Mouse (Mus musculus) heart, postnatal 36 days (tissue): Measurements from ENCODE around the gene Ndufs2. TPM values are rescaled to one million over a fixed set of nuclear protein-coding genes. Genes with fewer than 3 reads are reported as not detected.
"Not testable (repeated sequence)": the region's sequence is repeated elsewhere in the genome, so short reads cannot be mapped to it uniquely, and the experiment has no call there.

Experiments
- DNase-seq, 2 experiments: peaks; one replicate each; pipeline ENCODE4 v3.0.0; 2021 to 2022
- intact Hi-C: fragments of 180-260 bp; cut with DNase I; formaldehyde crosslinking; loops from one replicate; pipeline ENCODE4 v1.15.1; 2025
- total RNA-seq, 2 experiments: library from RNA; stranded (reverse); gene quantifications; 2 replicates each; pipeline ENCODE4 v1.2.3; 2021

The Ndufs2 gene
- total RNA-seq, 2 experiments from 2014 or later: 1,421 to 1,530 TPM

GRCm38 (mm10) chr1:171258921-171259320 is 7.7 kb upstream of the Ndufs2 start:
- no peak for DNase-seq
- intact Hi-C loops: no loop called here

DNA sequence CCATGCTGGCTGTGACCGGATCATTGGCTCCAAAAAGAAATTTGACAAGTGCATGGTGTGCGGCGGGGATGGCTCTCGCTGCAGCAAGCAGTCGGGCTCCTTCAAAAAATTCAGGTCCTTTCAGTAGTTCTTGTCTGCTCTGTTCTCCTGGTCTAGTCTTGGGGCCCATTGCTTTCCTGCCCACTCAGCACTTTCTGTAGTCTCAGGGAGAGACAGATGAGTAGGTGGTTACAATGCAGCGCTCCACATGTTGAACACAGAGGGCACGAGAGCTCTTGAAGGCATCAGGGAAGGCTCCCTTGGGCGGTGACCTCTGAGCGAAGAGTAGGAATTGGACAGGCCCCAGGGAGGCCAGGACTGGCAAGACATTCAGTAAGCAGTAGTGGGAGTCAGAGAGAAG is 6.6 kb upstream of the Ndufs2 start:
- no peak for DNase-seq
- intact Hi-C loops: loop anchor here (2.0 kb wide), 2 partner anchors 35 to 147 kb away; partner anchors contain the start of gene Tomm40l

DNA sequence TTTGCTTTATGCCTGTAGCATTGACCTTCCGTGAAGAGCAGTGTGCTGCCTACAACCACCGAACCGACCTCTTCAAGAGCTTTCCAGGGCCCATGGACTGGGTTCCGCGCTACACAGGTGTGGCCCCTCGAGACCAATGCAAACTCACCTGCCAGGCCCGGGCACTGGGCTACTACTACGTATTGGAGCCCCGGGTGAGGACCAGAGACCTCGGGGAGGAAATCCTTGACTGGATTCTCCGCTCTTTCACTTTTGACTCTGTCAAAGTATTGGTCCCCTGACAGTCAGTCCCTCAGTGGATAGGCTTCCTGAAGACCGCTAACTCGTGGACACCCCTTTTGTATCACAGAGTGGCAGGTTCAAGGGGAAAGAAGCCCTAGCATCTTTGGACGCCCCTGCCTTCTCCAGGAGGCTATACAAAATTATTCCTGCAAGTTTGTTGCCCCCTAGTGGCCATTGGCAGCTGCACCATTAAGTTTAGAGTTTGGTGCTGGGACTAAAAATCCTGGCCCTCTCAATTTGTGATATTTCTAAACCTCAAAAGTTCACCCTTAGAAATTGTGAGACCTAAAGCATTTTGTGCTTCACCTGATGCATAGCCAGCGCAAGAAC is 5.9 kb upstream of the Ndufs2 start:
- DNase-seq: peak; percentile 67 to 68
- intact Hi-C loops: loop anchor here (2.0 kb wide), 2 partner anchors 34 to 146 kb away; partner anchors contain the start of gene Tomm40l

DNA sequence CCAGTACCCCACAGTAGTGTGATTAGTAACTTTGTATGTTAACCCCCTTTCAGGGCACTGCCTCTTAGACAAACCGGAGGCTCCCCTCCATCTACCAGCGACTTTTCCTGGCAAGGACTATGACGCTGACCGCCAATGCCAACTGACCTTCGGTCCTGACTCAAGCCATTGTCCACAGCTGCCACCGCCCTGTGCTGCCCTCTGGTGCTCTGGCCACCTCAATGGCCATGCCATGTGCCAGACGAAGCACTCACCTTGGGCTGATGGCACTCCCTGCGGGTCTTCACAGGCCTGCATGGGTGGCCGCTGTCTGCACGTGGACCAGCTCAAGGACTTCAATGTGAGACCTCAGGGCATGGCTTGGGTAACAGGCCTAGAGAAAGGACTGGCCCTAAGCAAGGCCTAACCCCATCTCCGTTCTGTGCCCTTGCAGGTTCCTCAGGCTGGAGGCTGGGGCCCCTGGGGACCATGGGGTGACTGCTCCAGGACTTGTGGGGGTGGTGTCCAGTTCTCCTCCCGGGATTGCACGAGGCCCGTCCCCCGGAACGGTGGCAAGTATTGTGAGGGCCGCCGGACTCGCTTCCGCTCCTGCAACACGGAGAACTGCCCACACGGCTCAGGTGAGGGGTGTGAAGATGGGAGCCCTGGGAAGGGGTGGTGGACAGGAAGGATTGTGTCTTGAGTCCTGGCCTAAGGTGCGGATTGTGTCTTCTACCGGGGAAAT is 5.1 kb upstream of the Ndufs2 start:
- intact Hi-C loops: loop anchor here (2.0 kb wide), 2 partner anchors 33 to 145 kb away; partner anchors contain the start of gene Tomm40l
- DNase-seq: no peak

- intact Hi-C loops: no loop called here
- no peak for DNase-seq
These were observed 1.2 kb upstream of the Ndufs2 start for GRCm38 (mm10) chr1:171252415-171252814.

- DNase-seq: no peak
- intact Hi-C loops: no loop called here
These were observed 571 bp upstream of the Ndufs2 start for GRCm38 (mm10) chr1:171251594-171252324.

- DNase-seq: peak; percentile 55 to 62
- intact Hi-C loops: loop anchor here (5.0 kb wide), 1 partner anchor 82 kb away; no protein-coding TSS in a partner anchor
These were observed 1.1 kb downstream of the Ndufs2 start, which contains the start of gene Adamts4 for GRCm38 (mm10) chr1:171249913-171250600. TSS of gene Adamts4 (plus strand) at chr1:171250421.

DNA sequence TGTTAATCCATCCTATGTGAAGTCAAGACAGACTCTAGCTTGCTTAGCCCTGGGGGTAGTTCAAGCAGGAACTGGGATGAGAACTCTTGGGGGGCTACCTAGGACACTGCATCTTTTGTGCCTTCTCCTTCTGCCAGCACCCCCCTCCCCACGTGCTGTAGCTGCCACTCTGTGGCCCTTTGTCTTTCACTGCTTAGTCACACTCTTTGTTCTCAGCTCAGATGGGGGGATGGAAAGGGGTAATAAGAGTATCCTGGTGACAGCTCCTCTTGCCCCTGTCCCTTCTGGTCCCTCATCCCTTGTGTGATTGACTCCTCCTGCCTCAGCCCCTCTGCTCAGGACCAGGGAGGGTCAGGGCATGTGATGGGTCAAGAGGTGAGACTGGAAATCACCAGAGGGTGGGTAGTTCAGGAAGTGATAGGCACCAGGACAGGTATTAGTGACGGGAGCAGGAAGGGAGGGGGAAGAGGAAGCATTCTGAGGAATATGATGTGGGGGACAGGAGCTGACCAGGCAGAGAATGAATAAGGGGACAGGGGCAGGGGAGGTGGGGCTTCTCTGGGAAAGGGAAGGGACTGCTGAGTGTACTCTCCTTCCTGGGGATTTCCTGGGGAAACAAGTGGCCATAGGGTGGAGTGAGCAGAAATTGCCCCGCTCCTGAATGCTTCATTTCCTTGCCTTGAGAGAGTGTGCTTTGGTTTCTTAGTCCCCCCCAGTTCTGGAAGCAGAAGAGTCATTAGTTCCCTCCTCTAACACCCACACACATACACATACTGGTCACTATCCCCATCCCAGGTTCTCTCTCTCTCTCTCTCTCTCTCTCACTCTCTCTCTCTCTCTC is 2.6 kb downstream of the Ndufs2 start:
- no peak for DNase-seq
- intact Hi-C loops: loop anchor here (5.0 kb wide), 1 partner anchor 84 kb away; no protein-coding TSS in a partner anchor

DNA sequence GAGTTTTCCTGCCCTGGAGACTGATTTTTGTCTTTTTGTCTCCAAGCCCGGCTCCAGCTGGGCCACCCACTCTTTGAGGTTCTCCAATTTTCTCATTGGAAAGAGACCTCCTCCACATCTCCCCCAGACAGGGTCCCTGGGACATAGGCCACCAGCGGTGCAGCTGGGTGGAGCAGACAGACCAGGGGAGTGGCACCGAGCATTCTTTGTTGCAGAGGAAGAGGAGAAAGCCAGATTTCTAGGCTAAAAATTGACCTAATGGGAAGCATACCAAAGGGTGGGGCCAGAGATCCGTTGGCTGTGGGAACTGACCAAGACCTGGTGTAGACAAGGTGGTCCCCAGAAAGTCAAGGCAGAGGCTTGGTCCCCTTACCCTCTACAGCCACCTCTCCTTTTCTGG is 3.3 kb downstream of the Ndufs2 start:
- DNase-seq: no peak
- intact Hi-C loops: loop anchor here (2.0 to 5.0 kb wide), 3 partner anchors 23 to 84 kb away; partner anchors contain the start of genes B4galt3 and Tomm40l

- intact Hi-C loops: loop anchor here (2.0 to 5.0 kb wide), 3 partner anchors 23 to 85 kb away; partner anchors contain the start of genes B4galt3 and Tomm40l
- DNase-seq: no peak
These were observed 3.7 kb downstream of the Ndufs2 start for GRCm38 (mm10) chr1:171247453-171247841.

DNA sequence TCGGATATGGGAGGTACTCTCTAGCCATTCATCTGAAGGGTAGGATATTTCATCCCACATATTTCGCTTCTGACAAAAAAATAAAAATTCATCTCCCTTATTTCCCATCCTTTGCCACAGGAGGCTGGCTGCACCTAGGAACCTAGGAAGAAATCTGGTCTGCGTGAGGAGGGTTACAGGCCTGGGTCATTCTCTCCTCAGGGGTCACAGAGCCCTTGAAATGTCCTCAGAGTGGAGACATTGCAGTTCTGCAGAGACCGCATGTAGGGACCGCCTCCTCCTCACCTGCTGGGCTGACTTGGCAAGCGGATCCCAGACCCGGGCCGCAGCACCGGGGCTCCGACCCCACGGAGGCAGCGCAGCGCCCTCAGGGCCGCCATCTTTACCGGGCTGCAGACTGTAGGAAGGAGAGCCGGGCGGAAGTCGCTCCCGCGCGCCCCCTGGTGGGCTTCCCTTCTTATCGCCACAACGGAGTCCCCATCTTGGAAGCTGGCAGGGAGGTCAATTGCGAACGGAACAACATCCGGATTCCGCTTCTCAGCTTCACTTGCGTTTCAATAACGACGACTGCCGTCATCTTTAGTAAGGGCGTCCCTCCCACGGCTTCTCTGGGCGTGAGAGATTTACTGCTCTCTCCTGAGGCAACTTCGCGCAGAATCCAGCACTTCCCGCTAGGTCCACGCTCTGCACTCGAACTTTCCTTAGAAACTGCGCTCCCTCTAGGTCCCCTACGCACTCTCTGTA is 4.3 kb downstream of the Ndufs2 start:
- DNase-seq: peak; percentile 96 to 97
- intact Hi-C loops: loop anchor here (2.0 to 5.0 kb wide), 3 partner anchors 24 to 85 kb away; partner anchors contain the start of genes B4galt3 and Tomm40l

DNA sequence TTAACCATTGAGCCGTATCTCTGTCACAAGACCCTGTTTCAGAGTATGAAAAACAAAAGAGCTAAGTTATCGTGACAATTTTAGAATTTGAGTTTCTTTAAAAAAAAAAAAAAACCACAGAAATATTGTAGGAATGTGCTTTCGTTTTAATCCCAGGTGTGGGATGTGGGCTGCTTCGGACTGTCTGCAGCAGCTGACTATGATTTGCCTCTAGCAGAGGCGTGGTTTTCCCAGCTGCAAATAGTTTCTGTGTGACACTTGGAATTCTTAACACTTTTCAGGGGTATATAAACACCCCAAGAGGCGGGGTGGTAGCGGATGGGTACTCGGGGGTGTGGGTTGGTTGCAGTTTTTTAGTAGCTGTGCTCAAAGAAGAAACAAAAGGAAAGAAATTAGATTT is 5.8 kb downstream of the Ndufs2 start:
- DNase-seq: no peak
- intact Hi-C loops: loop anchor here (5.0 kb wide), 1 partner anchor 87 kb away; no protein-coding TSS in a partner anchor

DNA sequence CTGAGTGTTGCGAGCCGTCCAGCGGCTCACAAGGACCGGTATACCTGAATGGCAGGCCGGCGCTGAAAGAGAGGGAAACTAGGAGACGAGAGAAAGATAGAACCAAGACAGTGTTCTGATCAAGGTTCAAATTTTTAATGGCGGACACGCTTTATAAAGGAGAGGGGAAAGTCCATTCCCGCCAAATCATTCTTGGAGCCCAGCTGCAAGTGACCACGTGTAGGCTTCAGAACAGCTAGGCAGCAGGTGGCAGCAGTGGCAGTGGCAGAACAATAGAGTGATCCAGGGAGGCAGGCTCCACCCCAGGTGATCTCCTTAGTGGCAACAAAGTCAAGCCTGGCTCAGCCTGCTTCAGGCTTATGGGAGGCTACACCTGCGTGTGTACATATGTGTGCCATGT is 9.2 kb downstream of the Ndufs2 start:
- DNase-seq, intact Hi-C loops: not testable (repeated sequence)

- intact Hi-C loops: no loop called here
These were observed 10.3 kb downstream of the Ndufs2 start for GRCm38 (mm10) chr1:171240911-171241310.

GRCm38 (mm10) chr1:171239992-171240744 is 11.0 kb downstream of the Ndufs2 start:
- intact Hi-C loops: no loop called here
- DNase-seq: peak; percentile 52 to 56

More at GRCm38 (mm10) chr1:171240911-171241310, 10.3 kb downstream of the Ndufs2 start:
- DNase-seq: no peak

- DNase-seq: peak; percentile 58 to 63
- intact Hi-C loops: no loop called here
These were observed 12.7 kb downstream of the Ndufs2 start for GRCm38 (mm10) chr1:171238463-171238862.

DNA sequence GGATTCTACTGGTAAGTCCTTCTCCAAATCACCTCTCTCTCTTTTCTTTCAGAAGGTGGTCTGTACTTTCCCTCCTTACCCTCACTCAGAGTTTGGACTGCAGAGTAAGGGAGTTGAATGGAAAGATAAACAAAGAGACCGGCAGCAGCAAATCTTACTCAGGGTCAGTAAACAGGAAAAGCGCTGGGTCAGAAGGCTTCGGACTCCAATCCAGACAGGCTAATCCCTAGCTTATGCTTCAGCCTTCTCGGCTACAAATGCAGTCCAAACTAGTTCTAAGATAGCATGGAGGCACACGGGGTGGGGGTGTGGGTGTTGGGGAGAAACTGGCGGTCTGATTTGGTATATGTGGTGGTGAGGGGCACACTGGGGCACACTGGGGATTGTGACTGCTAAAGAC is 13.8 kb downstream of the Ndufs2 start:
- intact Hi-C loops: no loop called here

DNA sequence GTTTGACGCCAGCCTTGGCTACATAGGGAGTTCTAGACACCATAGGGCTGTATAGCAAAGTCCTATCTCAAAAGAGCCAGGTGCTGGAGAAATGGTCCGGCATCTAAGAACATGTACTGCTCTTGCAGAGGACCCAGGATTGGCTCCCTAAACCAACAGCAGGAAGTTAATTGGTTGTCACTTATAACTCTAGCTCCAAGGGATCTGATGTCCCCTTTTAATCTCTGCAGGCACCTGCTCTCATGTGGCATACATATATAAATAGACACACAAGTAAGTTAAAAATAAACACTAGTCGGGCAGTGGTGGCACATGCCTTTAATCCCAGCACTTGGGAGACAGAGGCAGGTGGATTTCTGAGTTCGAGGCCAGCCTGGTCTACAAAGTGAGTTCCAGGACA is 15.4 kb downstream of the Ndufs2 start:
- intact Hi-C loops: no loop called here
- DNase-seq: no peak

More for the DNA sequence above, 13.8 kb downstream of the Ndufs2 start:
- no peak for DNase-seq
